Mouse (Mus musculus): ENCODE measurements at regions not wholly inside any gene's neighbourhood (a gene's known extent, or its start where the extent isn't known, plus 50 kb on each side); places are given as distances from the start of the nearest gene placed in this dataset.

- no peaks in the 10 kb centered on the region for H3K27me3 ChIP-seq (replicated peaks; ENCODE audit: control insufficient read depth, insufficient read depth, low read length)
- no peak for ATAC-seq
Measured at GRCm38 (mm10) chr10:96237572-96238130, 101.2 kb downstream of the Gm5426 start.

DNA sequence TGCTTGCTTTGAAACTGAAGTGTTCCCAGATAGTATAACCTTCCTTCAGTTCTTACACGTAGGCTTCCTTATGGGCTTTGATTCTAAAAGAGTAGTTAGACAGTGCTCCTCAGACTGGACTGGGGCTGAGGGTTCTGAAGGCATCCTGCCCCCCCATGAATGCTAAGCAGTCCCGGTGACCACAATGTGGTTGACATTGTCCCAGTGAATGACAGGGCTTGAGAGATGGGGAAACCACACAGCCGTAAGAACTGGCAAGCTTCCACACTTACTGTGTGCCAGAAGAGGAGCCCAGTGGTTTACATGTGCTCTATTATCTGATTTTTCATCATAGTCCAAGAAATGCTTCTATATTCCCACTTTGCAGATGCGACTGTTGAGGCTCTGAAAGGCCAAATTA lies 101.8 kb downstream of the Gm5426 start:
- no peaks in the 10 kb centered on the region for H3K4me1 ChIP-seq (ENCODE audit: control insufficient read depth, insufficient read depth, low read length)
- ATAC-seq (no peak), DNase-seq (ENCODE audit: low spot score) (no peak)
- H3K27ac ChIP-seq (ENCODE audit: low read depth, low read length), result no peak overlapping the region
- WGBS, result 95% methylated on average over 4 of the region's 4 CpGs
- H3K9me3 ChIP-seq (replicated peaks; ENCODE audit: control insufficient read depth, low read length), result no peaks in the 10 kb centered on the region; the same call in 1 of the 2 replicates
- no peaks in the 10 kb centered on the region for H3K36me3 ChIP-seq (ENCODE audit: control insufficient read depth, insufficient read depth, low read length)
- no peak overlapping the region for H3K9ac ChIP-seq (ENCODE audit: low read length)
- H3K4me3 ChIP-seq (ENCODE audit: low read depth, low read length), result no peak overlapping the region
- no peak overlapping the region for H3K4me2 ChIP-seq (ENCODE audit: low read length)
- no peaks in the 10 kb centered on the region for H3K27me3 ChIP-seq (replicated peaks; ENCODE audit: control insufficient read depth, insufficient read depth, low read length)

More at GRCm38 (mm10) chr10:96237572-96238130, 101.2 kb downstream of the Gm5426 start:
- Histone ChIP-seq H3K27ac (ENCODE audit: low read depth, low read length) (no peak overlapping the region), H3K4me2 (ENCODE audit: low read length) (no peak overlapping the region), H3K4me3 (ENCODE audit: low read depth, low read length) (no peak overlapping the region), H3K9ac (ENCODE audit: low read length) (no peak overlapping the region), H3K36me3 (ENCODE audit: control insufficient read depth, insufficient read depth, low read length) (no peaks in the 10 kb centered on the region), H3K9me3 (replicated peaks; ENCODE audit: control insufficient read depth, low read length) (no peaks in the 10 kb centered on the region; the same call in 1 of the 2 replicates), H3K4me1 (ENCODE audit: control insufficient read depth, insufficient read depth, low read length) (no peaks in the 10 kb centered on the region)
- WGBS, result 94% methylated on average over 5 of the region's 5 CpGs
- no peak for DNase-seq (ENCODE audit: low spot score)

DNA sequence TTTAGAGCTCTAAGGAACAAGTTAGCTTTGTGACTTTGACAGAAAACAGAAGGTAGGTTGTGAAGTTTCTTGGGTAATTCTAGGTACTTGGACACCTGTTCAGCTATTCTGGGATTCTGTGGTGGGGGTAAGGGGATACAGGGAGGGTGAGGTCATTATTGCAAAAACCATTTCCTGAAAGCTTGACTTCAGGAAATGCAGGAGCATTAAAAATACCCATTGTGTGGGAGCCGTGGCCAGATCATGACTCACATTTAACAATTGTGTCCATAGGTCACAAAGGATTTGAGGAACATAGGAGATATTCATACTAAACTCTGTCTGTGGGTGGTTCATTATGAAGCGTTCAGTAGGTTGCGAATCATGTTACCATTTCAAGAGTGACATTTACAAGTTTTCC lies 102.4 kb downstream of the Gm5426 start:
- no peak overlapping the region for H3K4me3 ChIP-seq (ENCODE audit: low read depth, low read length)
- no peak for ATAC-seq
- no peaks in the 10 kb centered on the region for H3K27me3 ChIP-seq (replicated peaks; ENCODE audit: control insufficient read depth, insufficient read depth, low read length)
- no peak for DNase-seq (ENCODE audit: low spot score)
- H3K36me3 ChIP-seq (ENCODE audit: control insufficient read depth, insufficient read depth, low read length), result no peaks in the 10 kb centered on the region
- H3K27ac ChIP-seq (ENCODE audit: low read depth, low read length), result no peak overlapping the region
- no peaks in the 10 kb centered on the region; the same call in 1 of the 2 replicates for H3K9me3 ChIP-seq (replicated peaks; ENCODE audit: control insufficient read depth, low read length)
- H3K4me2 ChIP-seq (ENCODE audit: low read length), result no peak overlapping the region
- 89% methylated on average over 3 of the region's 3 CpGs for WGBS
- no peak overlapping the region for H3K9ac ChIP-seq (ENCODE audit: low read length)
- H3K4me1 ChIP-seq (ENCODE audit: control insufficient read depth, insufficient read depth, low read length), result no peaks in the 10 kb centered on the region

DNA sequence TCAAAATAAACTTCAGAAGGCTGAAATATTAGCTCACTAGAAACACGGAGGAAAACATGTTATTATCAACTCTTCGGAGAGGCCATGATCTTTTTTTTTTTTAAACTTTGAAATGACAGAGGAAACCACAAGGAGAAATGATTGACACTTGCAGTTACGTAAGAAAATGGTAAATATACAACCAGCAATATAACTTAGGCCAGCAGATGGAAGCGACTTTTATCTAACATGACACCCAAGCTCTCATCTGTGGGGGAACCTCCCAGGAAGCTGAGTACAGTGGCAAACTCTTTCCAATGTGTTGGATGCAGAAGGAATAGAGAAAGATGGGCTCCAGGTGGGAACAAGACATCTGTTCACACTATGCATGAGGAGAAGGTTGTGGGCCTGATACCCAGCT lies 104.2 kb downstream of the Gm5426 start:
- H3K4me2 ChIP-seq (ENCODE audit: low read length), result no peak overlapping the region
- H3K4me3 ChIP-seq (ENCODE audit: low read depth, low read length), result no peak overlapping the region
- no peaks in the 10 kb centered on the region for H3K36me3 ChIP-seq (ENCODE audit: control insufficient read depth, insufficient read depth, low read length)
- WGBS, result 90% methylated on average over 4 of the region's 4 CpGs
- no peaks in the 10 kb centered on the region; the same call in 1 of the 2 replicates for H3K9me3 ChIP-seq (replicated peaks; ENCODE audit: control insufficient read depth, low read length)
- H3K9ac ChIP-seq (ENCODE audit: low read length), result no peak overlapping the region
- no peak overlapping the region for H3K27ac ChIP-seq (ENCODE audit: low read depth, low read length)
- ATAC-seq (no peak), DNase-seq (ENCODE audit: low spot score) (no peak)
- no peaks in the 10 kb centered on the region for H3K4me1 ChIP-seq (ENCODE audit: control insufficient read depth, insufficient read depth, low read length)
- H3K27me3 ChIP-seq (replicated peaks; ENCODE audit: control insufficient read depth, insufficient read depth, low read length), result no peaks in the 10 kb centered on the region

DNA sequence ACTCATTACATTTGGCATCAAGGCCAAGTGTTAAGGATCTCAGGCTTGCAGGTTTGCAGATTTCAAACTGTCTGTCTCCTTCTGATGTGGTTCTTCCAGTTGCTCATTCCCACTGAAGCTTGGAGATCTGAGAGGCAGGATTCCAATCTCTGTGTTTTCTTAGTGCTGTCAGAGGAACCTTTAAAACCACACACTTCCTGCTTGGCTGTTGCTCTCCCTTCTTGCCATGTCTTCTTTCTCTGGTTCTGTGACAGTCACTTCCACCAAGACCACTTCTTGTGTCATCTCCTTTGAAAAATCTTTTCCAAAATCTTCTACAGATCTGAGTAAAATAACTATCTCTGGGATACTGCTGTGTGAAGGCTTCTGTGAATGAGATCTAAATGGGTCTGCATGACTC lies 117.3 kb downstream of the Gm5426 start:
- no peaks in the 10 kb centered on the region for H3K27me3 ChIP-seq (replicated peaks; ENCODE audit: control insufficient read depth, insufficient read depth, low read length)
- H3K4me3 ChIP-seq (ENCODE audit: low read depth, low read length), result no peak overlapping the region
- ATAC-seq (no peak), DNase-seq (ENCODE audit: low spot score) (no peak)
- no peak overlapping the region for H3K9ac ChIP-seq (ENCODE audit: low read length)
- H3K4me2 ChIP-seq (ENCODE audit: low read length), result no peak overlapping the region
- no peak overlapping the region for H3K27ac ChIP-seq (ENCODE audit: low read depth, low read length)
- no peaks in the 10 kb centered on the region for H3K9me3 ChIP-seq (replicated peaks; ENCODE audit: control insufficient read depth, low read length)
- no peaks in the 10 kb centered on the region for H3K36me3 ChIP-seq (ENCODE audit: control insufficient read depth, insufficient read depth, low read length)
- no peaks in the 10 kb centered on the region for H3K4me1 ChIP-seq (ENCODE audit: control insufficient read depth, insufficient read depth, low read length)

- H3K27ac ChIP-seq (ENCODE audit: low read depth, low read length), result no peak overlapping the region
- H3K4me2 ChIP-seq (ENCODE audit: low read length), result no peak overlapping the region
- no peak overlapping the region for H3K4me3 ChIP-seq (ENCODE audit: low read depth, low read length)
- ATAC-seq (no peak), DNase-seq (ENCODE audit: low spot score) (no peak)
- H3K36me3 ChIP-seq (ENCODE audit: control insufficient read depth, insufficient read depth, low read length), result no peaks in the 10 kb centered on the region
- H3K9me3 ChIP-seq (replicated peaks; ENCODE audit: control insufficient read depth, low read length), result no peaks in the 10 kb centered on the region
- H3K4me1 ChIP-seq (ENCODE audit: control insufficient read depth, insufficient read depth, low read length), result no peaks in the 10 kb centered on the region
- no peak overlapping the region for H3K9ac ChIP-seq (ENCODE audit: low read length)
- no peaks in the 10 kb centered on the region for H3K27me3 ChIP-seq (replicated peaks; ENCODE audit: control insufficient read depth, insufficient read depth, low read length)
- WGBS, result 71% methylated on average over 2 of the region's 2 CpGs
Measured at GRCm38 (mm10) chr10:96254250-96254862, 118.0 kb downstream of the Gm5426 start.

GRCm38 (mm10) chr10:96257935-96258334 lies 121.5 kb downstream of the Gm5426 start:
- no peak for ATAC-seq
- H3K27me3 ChIP-seq (replicated peaks; ENCODE audit: control insufficient read depth, insufficient read depth, low read length), result no peaks in the 10 kb centered on the region
- no peak overlapping the region for H3K27ac ChIP-seq (ENCODE audit: low read depth, low read length)
- 89% methylated on average over 7 of the region's 7 CpGs for WGBS
- DNase-seq (ENCODE audit: low spot score), result no peak
- no peaks in the 10 kb centered on the region for H3K4me1 ChIP-seq (ENCODE audit: control insufficient read depth, insufficient read depth, low read length)
- no peak overlapping the region for H3K9ac ChIP-seq (ENCODE audit: low read length)
- no peaks in the 10 kb centered on the region for H3K9me3 ChIP-seq (replicated peaks; ENCODE audit: control insufficient read depth, low read length)
- no peak overlapping the region for H3K4me2 ChIP-seq (ENCODE audit: low read length)
- no peak overlapping the region for H3K4me3 ChIP-seq (ENCODE audit: low read depth, low read length)
- no peaks in the 10 kb centered on the region for H3K36me3 ChIP-seq (ENCODE audit: control insufficient read depth, insufficient read depth, low read length)

DNA sequence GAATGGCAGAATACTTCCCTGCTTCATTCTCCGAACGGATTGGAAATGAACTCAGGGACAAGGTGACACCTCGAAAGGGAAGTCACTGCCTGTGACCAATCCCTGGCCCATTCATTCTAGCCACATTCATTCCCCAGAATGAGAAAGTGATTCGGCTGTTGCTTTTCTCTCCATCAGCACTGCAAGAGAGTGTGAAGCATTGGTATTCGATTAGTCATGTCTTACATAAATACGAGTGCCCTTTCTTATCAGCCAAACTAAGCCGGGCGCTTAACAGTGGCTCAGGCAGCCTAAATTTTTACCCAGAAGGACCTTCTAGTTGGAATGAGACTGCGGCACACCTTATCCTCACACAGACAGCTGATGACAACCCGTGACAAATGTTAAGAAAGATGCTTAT lies 122.8 kb downstream of the Gm5426 start:
- no peaks in the 10 kb centered on the region for H3K9me3 ChIP-seq (replicated peaks; ENCODE audit: control insufficient read depth, low read length)
- no peaks in the 10 kb centered on the region for H3K36me3 ChIP-seq (ENCODE audit: control insufficient read depth, insufficient read depth, low read length)
- no peak overlapping the region for H3K27ac ChIP-seq (ENCODE audit: low read depth, low read length)
- peaks cover 5% of the 10 kb centered on the region for H3K4me1 ChIP-seq (ENCODE audit: control insufficient read depth, insufficient read depth, low read length)
- no peaks in the 10 kb centered on the region for H3K27me3 ChIP-seq (replicated peaks; ENCODE audit: control insufficient read depth, insufficient read depth, low read length)
- no peak overlapping the region for H3K4me3 ChIP-seq (ENCODE audit: low read depth, low read length)
- no peak overlapping the region for H3K4me2 ChIP-seq (ENCODE audit: low read length)
- no peak for ATAC-seq
- DNase-seq (ENCODE audit: low spot score), result no peak
- H3K9ac ChIP-seq (ENCODE audit: low read length), result no peak overlapping the region
- 91% methylated on average over 10 of the region's 10 CpGs for WGBS

GRCm38 (mm10) chr10:96259648-96260047 lies 123.2 kb downstream of the Gm5426 start:
- DNase-seq (ENCODE audit: low spot score), result no peak
- WGBS, result 95% methylated on average over 8 of the region's 8 CpGs

More at GRCm38 (mm10) chr10:96259648-96260047, 123.2 kb downstream of the Gm5426 start:
- Histone ChIP-seq H3K4me3 (ENCODE audit: low read depth, low read length) (no peak overlapping the region), H3K9ac (ENCODE audit: low read length) (no peak overlapping the region), H3K36me3 (ENCODE audit: control insufficient read depth, insufficient read depth, low read length) (no peaks in the 10 kb centered on the region), H3K4me1 (ENCODE audit: control insufficient read depth, insufficient read depth, low read length) (peaks cover 5% of the 10 kb centered on the region), H3K4me2 (ENCODE audit: low read length) (no peak overlapping the region), H3K27me3 (replicated peaks; ENCODE audit: control insufficient read depth, insufficient read depth, low read length) (no peaks in the 10 kb centered on the region), H3K27ac (ENCODE audit: low read depth, low read length) (no peak overlapping the region), H3K9me3 (replicated peaks; ENCODE audit: control insufficient read depth, low read length) (no peaks in the 10 kb centered on the region)
- ATAC-seq, result no peak
